Mouse (Mus musculus) E14TG2a.4 (cell line): ENCODE measurements around the gene Tmem167b.

Experiments
- CTCF ChIP-seq: conservative IDR thresholded peaks from 2 replicates; pipeline ENCODE4 v1.5.1; 2014; ENCODE audit warnings: low read length
- POU5F1 ChIP-seq: IDR thresholded peaks from 2 replicates; pipeline ENCODE4 v1.6.1; 2014; ENCODE audit warnings: low read length, borderline replicate concordance

- TF ChIP-seq CTCF (no peak), POU5F1 (no peak)
Observed at GRCm38 (mm10) chr3:108535896-108536516, 26.3 kb downstream of the Tmem167b start.
